Mouse (Mus musculus) C2C12 (cell line): ENCODE results near the gene Themis.

Experiments
- CTCF ChIP-seq: IDR thresholded peaks from one replicate; pipeline ENCODE4 v1.5.1; 2011; ENCODE audit not compliant: control insufficient read depth, insufficient read depth, insufficient read length
- MAX ChIP-seq: IDR thresholded peaks from one replicate; pipeline ENCODE4 v1.6.1; 2011; ENCODE audit warnings: mild to moderate bottlenecking, control low read depth
- MYOD1 ChIP-seq: IDR thresholded peaks from one replicate; pipeline ENCODE4 v1.6.1; 2011; ENCODE audit warnings: low read depth; ENCODE audit not compliant: control insufficient read depth, insufficient read length
- MYOG ChIP-seq: IDR thresholded peaks from one replicate; pipeline ENCODE4 v1.6.1; 2011; ENCODE audit not compliant: control insufficient read depth, insufficient read length; ENCODE audit errors: extremely low read depth
- USF1 ChIP-seq: IDR thresholded peaks from one replicate; pipeline ENCODE4 v1.6.1; 2011; ENCODE audit warnings: low read depth, mild to moderate bottlenecking, control low read depth, moderate library complexity

DNA sequence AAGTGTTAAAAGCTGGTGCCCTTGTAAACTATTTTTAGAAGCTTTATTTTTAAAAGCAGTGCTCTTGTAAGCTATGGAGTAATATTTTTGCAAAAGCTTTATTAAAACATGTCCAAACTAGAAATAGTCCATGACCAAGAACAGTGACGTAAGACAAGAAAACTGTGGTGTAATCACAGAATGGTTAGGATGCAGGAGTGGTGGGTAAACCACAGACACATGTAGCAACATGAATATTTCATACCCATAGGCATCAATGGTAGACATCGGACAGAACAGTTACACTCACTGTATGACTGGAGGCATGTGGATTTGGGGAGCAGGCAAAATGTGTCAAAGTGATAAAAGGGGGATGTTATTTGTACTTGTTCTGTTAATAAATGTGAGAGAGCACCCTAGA lies 222.7 kb downstream of the Themis start:
- TF ChIP-seq CTCF (no peak), MYOG (no peak), MYOD1 (no peak), MAX (no peak), USF1 (no peak)
